Mouse (Mus musculus): Measurements from ENCODE around the gene Prkcb. TPM values are rescaled to one million over a fixed set of nuclear protein-coding genes. Genes with fewer than 3 reads are reported as not detected.

Prkcb gene
- polyA plus RNA-seq, 1 experiment from 2014 or later, result 24.5 TPM

GRCm38 (mm10) chr7:122294111-122294510 lies 5.6 kb downstream of the Prkcb start:
- Histone ChIP-seq H3K4me2 (replicated peaks) (no peak overlapping the region), H3K27me3 (replicated peaks) (peaks cover 28% of the 10 kb centered on the region), H3K4me3 (no peak overlapping the region), H3K9me3 (no peaks in the 10 kb centered on the region), H3K36me3 (no peaks in the 10 kb centered on the region), H3K4me1 (peaks cover 11% of the 10 kb centered on the region), H3K27ac (no peak overlapping the region), H3K9ac (no peak overlapping the region)
- 79% methylated on average over 7 of the region's 7 CpGs for WGBS
- no peak for ATAC-seq (ENCODE audit: low FRiP score, low read depth)

GRCm38 (mm10) chr7:122295363-122295762 lies 6.8 kb downstream of the Prkcb start:
- ATAC-seq (ENCODE audit: low FRiP score, low read depth), result no peak

GRCm38 (mm10) chr7:122296331-122296730 lies 7.8 kb downstream of the Prkcb start:
- no peak overlapping the region for H3K27ac ChIP-seq
- H3K4me1 ChIP-seq, result no peaks in the 10 kb centered on the region
- no peaks in the 10 kb centered on the region for H3K9me3 ChIP-seq
- H3K27me3 ChIP-seq (replicated peaks), result peaks cover 6% of the 10 kb centered on the region; the same call in 1 of the 2 replicates
- ATAC-seq (ENCODE audit: low FRiP score, low read depth), result no peak
- no peak overlapping the region for H3K4me3 ChIP-seq
- no peak overlapping the region for H3K4me2 ChIP-seq (replicated peaks)
- H3K36me3 ChIP-seq, result no peaks in the 10 kb centered on the region
- 82% methylated on average over 1 of the region's 1 CpGs for WGBS
- H3K9ac ChIP-seq, result no peak overlapping the region

More at GRCm38 (mm10) chr7:122295363-122295762, 6.8 kb downstream of the Prkcb start:
- H3K4me3 ChIP-seq, result no peak overlapping the region
- H3K27me3 ChIP-seq (replicated peaks), result peaks cover 15% of the 10 kb centered on the region
- no peak overlapping the region for H3K9ac ChIP-seq
- H3K27ac ChIP-seq, result no peak overlapping the region
- 93% methylated on average over 4 of the region's 4 CpGs for WGBS
- H3K4me2 ChIP-seq (replicated peaks), result no peak overlapping the region
- H3K36me3 ChIP-seq, result no peaks in the 10 kb centered on the region
- no peaks in the 10 kb centered on the region for H3K9me3 ChIP-seq
- no peaks in the 10 kb centered on the region for H3K4me1 ChIP-seq

DNA sequence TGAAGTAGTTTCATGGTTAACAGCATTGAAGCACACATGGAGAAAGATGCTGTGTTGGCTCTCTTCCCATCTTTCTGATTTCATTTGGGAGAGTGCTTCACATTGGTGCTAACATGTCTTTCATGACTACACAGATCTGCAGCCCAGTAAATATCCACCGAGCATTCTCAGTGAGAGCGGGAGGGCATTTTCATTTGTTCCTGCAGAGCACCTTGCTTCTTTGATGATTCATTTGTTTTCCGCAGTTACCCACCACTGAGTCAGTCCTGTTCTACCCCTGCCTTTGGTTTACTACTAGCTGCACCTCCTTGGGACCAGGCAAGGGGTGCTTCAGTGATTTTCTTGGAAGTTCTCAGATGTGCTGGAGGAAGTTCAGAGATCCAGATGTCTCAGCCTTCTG lies 8.3 kb downstream of the Prkcb start:
- no peaks in the 10 kb centered on the region for H3K4me1 ChIP-seq
- H3K36me3 ChIP-seq, result no peaks in the 10 kb centered on the region
- no peak overlapping the region for H3K9ac ChIP-seq
- WGBS, result 93% methylated on average over 3 of the region's 3 CpGs
- no peak overlapping the region for H3K4me2 ChIP-seq (replicated peaks)
- H3K4me3 ChIP-seq, result no peak overlapping the region
- no peak for ATAC-seq (ENCODE audit: low FRiP score, low read depth)
- H3K27ac ChIP-seq, result no peak overlapping the region
- H3K9me3 ChIP-seq, result no peaks in the 10 kb centered on the region
- 0 out of 2 replicates have a peak, but pooled peaks cover 3% of the 10 kb centered on the region for H3K27me3 ChIP-seq (replicated peaks)

DNA sequence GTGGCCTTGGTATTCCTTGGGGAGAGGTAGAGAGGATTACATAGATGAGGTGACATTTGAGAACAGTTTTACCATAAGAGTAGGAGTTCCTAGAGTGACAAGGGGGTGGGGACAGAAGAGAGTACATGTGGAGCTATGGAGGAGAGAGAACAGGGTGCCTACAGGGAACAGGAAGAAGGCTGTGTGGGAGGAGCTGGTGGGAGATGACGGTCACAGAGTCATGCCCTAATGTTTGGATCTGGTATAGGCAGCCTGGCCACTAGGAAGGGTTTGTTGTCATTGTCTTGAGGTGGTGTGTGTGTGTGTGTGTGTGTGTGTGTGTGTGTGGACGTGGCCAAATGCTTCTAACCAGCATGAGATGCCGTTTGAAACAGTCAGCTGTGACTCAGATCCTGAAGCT lies 9.1 kb downstream of the Prkcb start:
- no peak overlapping the region for H3K4me2 ChIP-seq (replicated peaks)
- ATAC-seq (ENCODE audit: low FRiP score, low read depth), result no peak
- H3K27ac ChIP-seq, result no peak overlapping the region
- no peak overlapping the region for H3K9ac ChIP-seq
- no peaks in the 10 kb centered on the region for H3K9me3 ChIP-seq
- H3K27me3 ChIP-seq (replicated peaks), result no peaks in the 10 kb centered on the region
- H3K4me1 ChIP-seq, result no peaks in the 10 kb centered on the region
- H3K36me3 ChIP-seq, result no peaks in the 10 kb centered on the region
- 70% methylated on average over 3 of the region's 3 CpGs for WGBS
- no peak overlapping the region for H3K4me3 ChIP-seq

DNA sequence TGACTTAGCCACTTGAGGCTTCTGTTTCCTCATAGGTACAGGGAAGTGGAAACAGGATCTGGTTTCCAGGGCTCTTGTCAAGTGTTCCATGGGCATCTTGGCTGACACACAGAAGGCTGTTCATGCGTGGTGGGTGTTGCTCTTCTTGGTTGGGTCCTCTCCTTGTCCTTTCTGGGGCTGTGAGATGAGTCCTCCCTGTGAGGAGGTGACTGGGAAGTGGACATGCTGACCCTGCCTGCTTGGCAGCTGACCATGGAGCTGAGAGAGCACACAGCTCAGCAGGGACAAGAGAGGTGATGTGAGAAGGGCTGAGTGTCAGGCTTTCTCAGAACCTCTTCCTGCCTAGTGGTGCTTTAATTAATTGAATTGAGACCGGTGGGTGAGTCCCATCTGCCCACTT lies 10.2 kb downstream of the Prkcb start:
- Histone ChIP-seq H3K27ac (no peak overlapping the region), H3K4me1 (no peaks in the 10 kb centered on the region), H3K36me3 (no peaks in the 10 kb centered on the region), H3K4me3 (no peak overlapping the region), H3K9ac (no peak overlapping the region), H3K4me2 (replicated peaks) (no peak overlapping the region), H3K27me3 (replicated peaks) (no peaks in the 10 kb centered on the region), H3K9me3 (no peaks in the 10 kb centered on the region)
- WGBS, result 79% methylated on average over 2 of the region's 2 CpGs
- ATAC-seq (ENCODE audit: low FRiP score, low read depth), result no peak

DNA sequence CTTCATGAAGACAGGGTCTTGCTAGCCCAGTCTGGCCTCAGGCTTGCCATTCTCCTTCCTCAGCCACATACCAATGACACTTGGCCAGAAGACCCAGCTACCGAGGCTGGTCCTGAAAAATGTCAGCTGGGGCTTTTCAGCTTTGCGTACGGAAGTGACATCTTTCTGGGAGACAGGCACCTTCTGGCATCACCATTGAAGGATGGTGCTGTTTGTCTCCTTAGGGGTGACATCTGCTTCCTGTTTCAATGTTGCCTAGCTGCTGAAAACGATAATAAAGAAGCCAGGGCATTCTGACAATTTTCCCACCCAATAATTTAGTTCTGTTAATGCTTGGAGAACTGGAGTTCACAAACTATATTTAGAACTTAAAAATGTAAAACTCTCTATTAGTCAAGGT lies 12.0 kb downstream of the Prkcb start:
- 83% methylated on average over 4 of the region's 4 CpGs for WGBS
- ATAC-seq (ENCODE audit: low FRiP score, low read depth), result no peak
- H3K4me3 ChIP-seq, result no peak overlapping the region
- H3K9ac ChIP-seq, result no peak overlapping the region
- no peaks in the 10 kb centered on the region for H3K36me3 ChIP-seq
- H3K9me3 ChIP-seq, result no peaks in the 10 kb centered on the region
- no peak overlapping the region for H3K27ac ChIP-seq
- no peak overlapping the region for H3K4me2 ChIP-seq (replicated peaks)
- H3K4me1 ChIP-seq, result no peaks in the 10 kb centered on the region
- no peaks in the 10 kb centered on the region for H3K27me3 ChIP-seq (replicated peaks)

DNA sequence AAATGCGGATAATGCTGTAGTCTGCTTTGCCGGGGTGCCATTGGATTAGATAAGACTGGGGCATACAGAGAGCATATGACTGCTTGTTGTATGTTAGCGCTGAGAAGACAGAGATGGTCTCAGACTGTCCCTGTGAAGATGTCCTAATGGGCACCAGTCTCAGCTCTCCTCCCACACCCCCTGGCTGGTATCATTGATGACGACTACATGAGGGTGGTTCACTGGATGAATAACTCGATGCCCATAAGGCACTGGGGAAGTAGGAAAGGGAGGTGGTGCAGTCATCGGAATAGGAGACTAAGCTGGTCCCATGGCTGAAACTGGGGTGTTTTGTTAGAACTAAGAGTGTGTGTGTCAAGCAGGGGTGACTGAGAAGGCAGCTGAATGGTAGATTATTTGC lies 14.0 kb downstream of the Prkcb start:
- Histone ChIP-seq H3K4me1 (no peaks in the 10 kb centered on the region), H3K4me2 (replicated peaks) (no peak overlapping the region), H3K27me3 (replicated peaks) (no peaks in the 10 kb centered on the region), H3K36me3 (no peaks in the 10 kb centered on the region), H3K9ac (no peak overlapping the region), H3K27ac (no peak overlapping the region), H3K9me3 (no peaks in the 10 kb centered on the region), H3K4me3 (no peak overlapping the region)
- no peak for ATAC-seq (ENCODE audit: low FRiP score, low read depth)
- WGBS, result 91% methylated on average over 6 of the region's 6 CpGs

GRCm38 (mm10) chr7:122303988-122304387 lies 15.4 kb downstream of the Prkcb start:
- no peak overlapping the region for H3K27ac ChIP-seq
- no peak for ATAC-seq (ENCODE audit: low FRiP score, low read depth)
- no peak overlapping the region for H3K9ac ChIP-seq
- no peaks in the 10 kb centered on the region for H3K36me3 ChIP-seq
- no peak overlapping the region for H3K4me2 ChIP-seq (replicated peaks)
- no peak overlapping the region for H3K4me3 ChIP-seq
- no peaks in the 10 kb centered on the region for H3K27me3 ChIP-seq (replicated peaks)
- no peaks in the 10 kb centered on the region for H3K9me3 ChIP-seq
- 75% methylated on average over 3 of the region's 3 CpGs for WGBS
- H3K4me1 ChIP-seq, result no peaks in the 10 kb centered on the region

DNA sequence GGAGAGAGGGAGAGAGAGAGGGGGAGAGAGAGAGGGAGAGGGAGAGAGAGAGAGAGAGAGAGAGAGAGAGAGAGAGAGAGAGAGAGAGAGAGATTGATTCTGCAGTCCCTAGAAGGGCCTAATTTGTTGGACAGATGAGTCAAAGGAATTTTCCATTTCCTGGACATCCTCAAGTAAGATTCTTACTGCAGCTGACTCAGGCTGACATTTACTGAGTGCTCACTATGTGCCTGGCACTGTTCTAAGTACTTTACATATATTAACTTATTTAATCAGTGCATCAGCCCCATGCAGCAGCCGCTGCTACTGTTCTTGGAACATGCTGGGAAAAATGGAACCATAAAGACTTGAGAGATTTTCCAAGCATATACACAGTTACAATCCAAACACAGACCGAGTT lies 16.0 kb downstream of the Prkcb start:
- Histone ChIP-seq H3K4me1 (no peaks in the 10 kb centered on the region), H3K4me2 (replicated peaks) (no peak overlapping the region), H3K9me3 (no peaks in the 10 kb centered on the region), H3K4me3 (no peak overlapping the region), H3K27ac (no peak overlapping the region), H3K27me3 (replicated peaks) (no peaks in the 10 kb centered on the region), H3K36me3 (no peaks in the 10 kb centered on the region), H3K9ac (no peak overlapping the region)
- WGBS, result 86% methylated on average over 2 of the region's 2 CpGs
- no peak for ATAC-seq (ENCODE audit: low FRiP score, low read depth)

- no peak for ATAC-seq (ENCODE audit: low FRiP score, low read depth)
- no peaks in the 10 kb centered on the region for H3K9me3 ChIP-seq
- H3K36me3 ChIP-seq, result no peaks in the 10 kb centered on the region
- no peak overlapping the region for H3K9ac ChIP-seq
- H3K4me2 ChIP-seq (replicated peaks), result no peak overlapping the region
- H3K4me3 ChIP-seq, result no peak overlapping the region
- no peaks in the 10 kb centered on the region for H3K27me3 ChIP-seq (replicated peaks)
- 89% methylated on average over 9 of the region's 9 CpGs for WGBS
- no peak overlapping the region for H3K27ac ChIP-seq
- 0 out of 2 replicates have a peak, but pooled peaks cover 2% of the 10 kb centered on the region for H3K4me1 ChIP-seq
Measured at GRCm38 (mm10) chr7:122307241-122307640, 18.7 kb downstream of the Prkcb start.

- H3K36me3 ChIP-seq, result no peaks in the 10 kb centered on the region
- peaks cover 5% of the 10 kb centered on the region; the same call in 1 of the 2 replicates for H3K4me1 ChIP-seq
- ATAC-seq (ENCODE audit: low FRiP score, low read depth), result no peak
- no peak overlapping the region for H3K4me2 ChIP-seq (replicated peaks)
- H3K27me3 ChIP-seq (replicated peaks), result no peaks in the 10 kb centered on the region
- no peak overlapping the region for H3K9ac ChIP-seq
- no peak overlapping the region for H3K27ac ChIP-seq
- no peaks in the 10 kb centered on the region for H3K9me3 ChIP-seq
- WGBS, result 86% methylated on average over 5 of the region's 5 CpGs
- H3K4me3 ChIP-seq, result no peak overlapping the region
Measured at GRCm38 (mm10) chr7:122308661-122309060, 20.1 kb downstream of the Prkcb start.

DNA sequence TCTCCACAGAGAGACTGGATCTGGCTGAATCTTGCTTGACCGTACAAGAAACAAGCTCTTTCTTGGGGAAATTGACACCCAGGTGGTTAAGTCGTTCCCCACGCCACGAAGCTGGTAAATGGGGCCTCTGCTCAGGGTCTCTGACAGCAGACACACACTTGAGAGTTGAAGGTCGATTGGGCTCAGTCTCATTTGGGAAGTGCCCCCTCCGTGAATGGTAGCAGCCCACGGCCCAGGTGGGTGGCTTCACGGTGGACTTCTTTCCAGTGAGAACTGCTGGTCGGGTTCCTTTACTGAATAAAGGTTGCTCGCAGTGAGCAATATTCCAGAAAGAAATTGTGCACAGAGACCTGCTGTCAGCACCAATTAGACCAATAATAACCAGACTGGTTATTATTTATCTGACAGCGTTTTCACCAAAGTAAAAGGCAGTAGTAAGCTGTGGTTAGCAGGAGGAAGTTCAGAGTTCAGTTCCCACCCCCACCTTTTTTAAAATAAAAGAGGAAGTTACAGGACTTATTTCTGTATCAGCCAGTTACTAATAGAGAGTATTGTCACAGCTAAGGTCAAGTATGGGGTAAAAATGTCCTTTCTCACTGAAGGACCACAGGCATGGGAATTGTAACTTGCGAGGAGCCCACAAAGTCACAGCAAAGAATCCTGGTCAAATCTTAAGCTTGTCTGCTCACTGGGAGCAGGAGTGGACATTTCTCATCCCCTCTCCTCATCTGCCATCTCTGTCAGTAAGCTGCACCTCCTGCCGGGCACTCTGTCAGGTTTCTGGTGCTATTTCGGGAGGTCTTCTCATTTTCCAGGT lies 21.6 kb downstream of the Prkcb start:
- ATAC-seq (ENCODE audit: low FRiP score, low read depth), result no peak
- Histone ChIP-seq H3K27me3 (replicated peaks) (no peaks in the 10 kb centered on the region), H3K4me3 (no peak overlapping the region), H3K27ac (no peak overlapping the region), H3K9me3 (no peaks in the 10 kb centered on the region), H3K36me3 (no peaks in the 10 kb centered on the region), H3K4me1 (peaks cover 5% of the 10 kb centered on the region; the same call in 1 of the 2 replicates), H3K4me2 (replicated peaks) (no peak overlapping the region), H3K9ac (no peak overlapping the region)
- WGBS, result 73% methylated on average over 14 of the region's 14 CpGs

All from neural tube, embryonic 12.5 days (tissue).